Mouse (Mus musculus): Measurements from ENCODE around the gene Fgfr2. TPM values are rescaled to one million over a fixed set of nuclear protein-coding genes. Genes with fewer than 3 reads are reported as not detected.

The Fgfr2 gene
- polyA plus RNA-seq, 1 experiment: 14.7 TPM

DNA sequence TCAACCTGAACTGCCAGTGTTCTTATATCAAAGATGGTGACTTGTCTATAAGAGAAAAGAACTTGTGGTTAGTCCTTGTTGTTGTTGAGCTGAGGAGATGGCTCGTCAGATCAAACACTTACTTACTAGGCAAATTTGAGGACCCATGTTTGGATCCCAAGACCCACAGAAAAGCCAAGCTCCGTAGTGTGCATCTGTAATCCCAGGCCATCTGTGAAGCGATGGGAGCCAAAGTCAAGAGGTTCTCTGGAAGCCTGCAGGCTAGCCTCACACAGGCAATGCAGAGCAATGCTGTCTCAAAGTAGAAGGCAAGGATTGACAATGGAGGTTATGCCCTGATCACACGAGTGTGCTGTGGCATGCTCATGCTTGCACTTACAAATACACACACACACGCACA lies 2992.9 kb downstream of the Fgfr2 start:
- H3K36me3 ChIP-seq (ENCODE audit: control insufficient read depth, insufficient read depth, low read length): no peaks in the 10 kb centered on the region
- TF ChIP-seq POLR2A (IDR thresholded peaks at IDR 0.05; ENCODE audit: low read depth, low read length) (no peak), CTCF (IDR thresholded peaks at IDR 0.05; ENCODE audit: extremely low read depth, insufficient read length, insufficient replicate concordance, low read depth, low read length) (no peak)
- no peak overlapping the region for H3K4me3 ChIP-seq (ENCODE audit: low read depth, low read length)
- WGBS: 88% methylated on average over 5 of the region's 5 CpGs
- H3K27ac ChIP-seq (ENCODE audit: insufficient read depth, low read depth, low read length): no peak overlapping the region
- no peaks in the 10 kb centered on the region for H3K27me3 ChIP-seq (ENCODE audit: control insufficient read depth, insufficient read depth, low read length)
- H3K4me1 ChIP-seq (ENCODE audit: control insufficient read depth, insufficient read depth, insufficient read length, low read length): peaks cover 5% of the 10 kb centered on the region; the same call in 1 of the 2 replicates

GRCm38 (mm10) chr7:130129359-130129960 lies 2993.7 kb downstream of the Fgfr2 start:
- no peaks in the 10 kb centered on the region; the same call in 1 of the 2 replicates for H3K4me1 ChIP-seq (ENCODE audit: control insufficient read depth, insufficient read depth, insufficient read length, low read length)
- no peak overlapping the region for H3K4me3 ChIP-seq (ENCODE audit: low read depth, low read length)
- no peaks in the 10 kb centered on the region for H3K27me3 ChIP-seq (ENCODE audit: control insufficient read depth, insufficient read depth, low read length)
- TF ChIP-seq CTCF (IDR thresholded peaks at IDR 0.05; ENCODE audit: extremely low read depth, insufficient read length, insufficient replicate concordance, low read depth, low read length): no peak
- no peak for TF ChIP-seq POLR2A (IDR thresholded peaks at IDR 0.05; ENCODE audit: low read depth, low read length)
- 73% methylated on average over 16 of the region's 16 CpGs for WGBS
- no peaks in the 10 kb centered on the region for H3K36me3 ChIP-seq (ENCODE audit: control insufficient read depth, insufficient read depth, low read length)
- no peak overlapping the region for H3K27ac ChIP-seq (ENCODE audit: insufficient read depth, low read depth, low read length)

DNA sequence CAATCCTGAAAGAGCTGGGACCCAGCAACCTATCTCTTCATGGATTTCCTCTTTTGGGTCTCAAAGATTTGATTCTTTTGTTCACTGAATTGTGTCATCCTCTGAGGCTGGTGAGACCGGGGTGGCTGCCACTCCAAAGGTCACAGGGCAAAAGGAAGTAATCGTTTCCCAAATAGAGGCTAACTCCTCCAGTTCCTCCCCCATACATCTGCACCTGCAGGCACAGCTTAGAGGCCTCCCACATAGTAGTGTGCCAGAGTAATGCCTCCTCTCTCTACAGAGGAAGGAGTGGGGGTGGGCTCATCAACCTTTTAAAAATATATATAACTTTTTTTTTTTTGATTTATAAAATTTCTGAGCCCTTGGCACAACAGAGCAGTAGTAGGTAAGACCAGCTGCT lies 3001.6 kb downstream of the Fgfr2 start:
- WGBS: 12% methylated on average over 2 of the region's 2 CpGs

DNA sequence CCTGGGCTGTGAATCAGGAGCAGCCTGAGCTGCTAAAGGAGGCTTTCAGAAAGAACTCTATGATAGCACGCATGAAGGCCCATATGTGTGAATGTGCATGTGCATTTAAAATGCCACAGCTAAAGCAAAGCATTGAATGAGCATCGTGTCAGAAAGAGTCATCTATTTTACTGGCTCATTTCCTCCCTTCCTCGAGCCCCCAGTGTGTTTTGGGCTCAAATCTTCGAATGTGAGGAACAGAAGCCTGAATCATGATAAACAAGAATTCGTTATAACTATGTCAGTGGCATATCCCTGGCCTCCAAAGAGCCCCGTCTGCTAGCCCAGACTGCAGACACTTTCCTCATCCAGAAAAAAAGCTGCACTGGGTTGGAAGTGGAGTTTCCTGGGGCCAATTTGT lies 3003.7 kb downstream of the Fgfr2 start:
- Histone ChIP-seq H3K4me1 (ENCODE audit: control insufficient read depth, insufficient read depth, insufficient read length, low read length) (peaks cover 2% of the 10 kb centered on the region; the same call in 1 of the 2 replicates), H3K27me3 (ENCODE audit: control insufficient read depth, insufficient read depth, low read length) (no peaks in the 10 kb centered on the region), H3K36me3 (ENCODE audit: control insufficient read depth, insufficient read depth, low read length) (no peaks in the 10 kb centered on the region), H3K4me3 (ENCODE audit: low read depth, low read length) (no peak overlapping the region), H3K27ac (ENCODE audit: insufficient read depth, low read depth, low read length) (no peak overlapping the region)
- TF ChIP-seq CTCF (IDR thresholded peaks at IDR 0.05; ENCODE audit: extremely low read depth, insufficient read length, insufficient replicate concordance, low read depth, low read length) (no peak), POLR2A (IDR thresholded peaks at IDR 0.05; ENCODE audit: low read depth, low read length) (no peak)
- 80% methylated on average over 6 of the region's 6 CpGs for WGBS

More for the DNA sequence above, 3001.6 kb downstream of the Fgfr2 start:
- Histone ChIP-seq H3K36me3 (ENCODE audit: control insufficient read depth, insufficient read depth, low read length) (no peaks in the 10 kb centered on the region), H3K4me1 (ENCODE audit: control insufficient read depth, insufficient read depth, insufficient read length, low read length) (peaks cover 2% of the 10 kb centered on the region; the same call in 1 of the 2 replicates), H3K27me3 (ENCODE audit: control insufficient read depth, insufficient read depth, low read length) (no peaks in the 10 kb centered on the region), H3K4me3 (ENCODE audit: low read depth, low read length) (no peak overlapping the region), H3K27ac (ENCODE audit: insufficient read depth, low read depth, low read length) (no peak overlapping the region)
- TF ChIP-seq POLR2A (IDR thresholded peaks at IDR 0.05; ENCODE audit: low read depth, low read length) (no peak), CTCF (IDR thresholded peaks at IDR 0.05; ENCODE audit: extremely low read depth, insufficient read length, insufficient replicate concordance, low read depth, low read length) (no peak)

DNA sequence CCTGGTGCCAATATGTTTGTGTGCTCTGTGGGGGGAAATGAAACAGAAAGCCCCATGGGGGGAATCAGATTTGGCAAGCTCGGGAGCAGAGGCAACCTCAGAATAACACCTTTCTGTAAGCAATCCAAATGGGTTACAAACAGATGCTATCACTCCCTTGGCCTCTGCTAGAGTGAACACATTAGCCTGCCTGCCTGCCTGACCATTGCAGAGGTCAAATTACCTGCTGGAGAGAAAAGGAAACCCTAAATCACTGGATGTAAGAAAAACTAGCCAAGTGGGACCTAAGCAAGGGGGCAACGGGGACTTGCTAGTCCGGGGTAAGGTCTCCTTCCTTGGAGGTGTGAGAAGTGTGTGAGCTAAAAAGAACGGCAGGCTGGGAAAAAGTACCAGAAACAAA lies 3004.4 kb downstream of the Fgfr2 start:
- Histone ChIP-seq H3K4me1 (ENCODE audit: control insufficient read depth, insufficient read depth, insufficient read length, low read length) (peaks cover 2% of the 10 kb centered on the region; the same call in 1 of the 2 replicates), H3K36me3 (ENCODE audit: control insufficient read depth, insufficient read depth, low read length) (no peaks in the 10 kb centered on the region), H3K4me3 (ENCODE audit: low read depth, low read length) (no peak overlapping the region), H3K27me3 (ENCODE audit: control insufficient read depth, insufficient read depth, low read length) (no peaks in the 10 kb centered on the region), H3K27ac (ENCODE audit: insufficient read depth, low read depth, low read length) (no peak overlapping the region)
- TF ChIP-seq CTCF (IDR thresholded peaks at IDR 0.05; ENCODE audit: extremely low read depth, insufficient read length, insufficient replicate concordance, low read depth, low read length) (no peak), POLR2A (IDR thresholded peaks at IDR 0.05; ENCODE audit: low read depth, low read length) (no peak)
- 68% methylated on average over 4 of the region's 4 CpGs for WGBS

DNA sequence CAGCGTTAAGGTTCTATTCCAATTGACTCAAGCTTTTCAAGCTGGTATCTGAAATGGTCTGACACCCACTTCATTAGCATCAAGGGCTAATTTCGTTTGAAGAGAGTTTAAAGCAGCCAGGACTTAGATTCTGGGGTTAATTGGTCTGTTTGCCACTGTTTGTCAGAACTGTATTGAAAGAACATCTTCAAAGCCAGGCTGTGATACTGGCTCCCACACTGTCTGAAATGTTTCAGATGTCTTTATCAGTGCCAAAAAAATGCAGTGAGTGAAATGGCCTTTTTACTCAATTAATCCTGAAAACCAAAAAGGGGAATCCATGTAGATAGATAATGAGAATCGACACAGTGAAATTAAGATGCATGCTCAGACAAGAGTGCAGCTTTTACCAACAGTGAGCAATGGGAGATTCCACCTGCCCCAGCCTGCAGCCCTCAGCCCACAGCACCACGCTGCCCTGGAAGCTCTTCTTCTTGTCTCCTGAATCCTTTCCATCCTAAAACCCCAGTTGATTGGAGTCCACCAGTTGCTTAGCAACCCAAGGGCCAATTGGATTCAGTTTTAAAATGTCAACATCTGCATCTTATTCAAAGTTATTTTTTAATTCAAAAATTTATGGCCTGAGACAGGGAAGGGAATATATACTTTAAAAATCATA lies 3005.6 kb downstream of the Fgfr2 start:
- Histone ChIP-seq H3K36me3 (ENCODE audit: control insufficient read depth, insufficient read depth, low read length) (no peaks in the 10 kb centered on the region), H3K4me3 (ENCODE audit: low read depth, low read length) (no peak overlapping the region), H3K27me3 (ENCODE audit: control insufficient read depth, insufficient read depth, low read length) (no peaks in the 10 kb centered on the region), H3K4me1 (ENCODE audit: control insufficient read depth, insufficient read depth, insufficient read length, low read length) (peaks cover 2% of the 10 kb centered on the region; the same call in 1 of the 2 replicates), H3K27ac (ENCODE audit: insufficient read depth, low read depth, low read length) (no peak overlapping the region)
- WGBS: 66% methylated on average over 4 of the region's 4 CpGs
- TF ChIP-seq POLR2A (IDR thresholded peaks at IDR 0.05; ENCODE audit: low read depth, low read length) (no peak), CTCF (IDR thresholded peaks at IDR 0.05; ENCODE audit: extremely low read depth, insufficient read length, insufficient replicate concordance, low read depth, low read length) (no peak)

- Histone ChIP-seq H3K4me1 (ENCODE audit: control insufficient read depth, insufficient read depth, insufficient read length, low read length) (no peaks in the 10 kb centered on the region; the same call in 1 of the 2 replicates), H3K36me3 (ENCODE audit: control insufficient read depth, insufficient read depth, low read length) (no peaks in the 10 kb centered on the region), H3K4me3 (ENCODE audit: low read depth, low read length) (no peak overlapping the region), H3K27me3 (ENCODE audit: control insufficient read depth, insufficient read depth, low read length) (no peaks in the 10 kb centered on the region), H3K27ac (ENCODE audit: insufficient read depth, low read depth, low read length) (no peak overlapping the region)
- TF ChIP-seq POLR2A (IDR thresholded peaks at IDR 0.05; ENCODE audit: low read depth, low read length) (no peak), CTCF (IDR thresholded peaks at IDR 0.05; ENCODE audit: extremely low read depth, insufficient read length, insufficient replicate concordance, low read depth, low read length) (no peak)
- 29% methylated on average over 4 of the region's 4 CpGs for WGBS
Observed at GRCm38 (mm10) chr7:130114436-130114835, 3008.7 kb downstream of the Fgfr2 start.

Other genes with a start within 250 kb of the Fgfr2 start
- 1.4 and 2.6 TPM in 2 replicates for gene Zranb1, start 192.2 kb downstream of the Fgfr2 start, polyA plus RNA-seq (2012; rRNA removed)
- gene Ctbp2, start 1.0 kb upstream of the Fgfr2 start, polyA plus RNA-seq (2012; rRNA removed): 28.4 and 33.8 TPM in 2 replicates

Measured in small intestine, adult 2 months (tissue).